Mouse (Mus musculus): Measurements from ENCODE around the gene Dcbld2. TPM values are rescaled to one million over a fixed set of nuclear protein-coding genes. Genes with fewer than 3 reads are reported as not detected.

Gene Dcbld2
- total and polyA plus RNA-seq, 3 experiments, result 1.7 to 16.4 (median 7.0) TPM

GRCm38 (mm10) chr16:58481906-58482270 is 73.6 kb downstream of the Dcbld2 start:
- Histone ChIP-seq H3K9me3 (replicated peaks) (peaks cover 6% of the 10 kb centered on the region; the same call in 1 of the 2 replicates), H3K27me3 (ENCODE audit: insufficient read depth, low read length) (no peaks in the 10 kb centered on the region), H3K4me3 (ENCODE audit: low read depth, low read length) (no peak overlapping the region), H3K36me3 (replicated peaks) (peaks cover 94% of the 10 kb centered on the region), H3K4me1 (ENCODE audit: insufficient read depth, low read depth, low read length) (peaks cover 45% of the 10 kb centered on the region)
- no peak for ATAC-seq (ENCODE audit: extremely low read depth, insufficient number of reproducible peaks, low FRiP score, poor library complexity, severe bottlenecking)
- no peak for TF ChIP-seq GATA1 (IDR thresholded peaks at IDR 0.05; ENCODE audit: borderline replicate concordance, low read length)
- TF ChIP-seq POLR2AphosphoS5 (IDR thresholded peaks at IDR 0.05; ENCODE audit: insufficient replicate concordance, low read depth, low read length), result no peak
- no peak for TF ChIP-seq TAL1 (conservative IDR thresholded peaks at IDR 0.05; ENCODE audit: low read depth, low read length)
- no peak for TF ChIP-seq GATA2 (IDR thresholded peaks at IDR 0.05; ENCODE audit: borderline replicate concordance, low read depth, low read length)
- no peak for TF ChIP-seq CTCF (IDR thresholded peaks at IDR 0.05; ENCODE audit: low read depth, low read length)
- no peak for DNase-seq (ENCODE audit: low spot score)

GRCm38 (mm10) chr16:58482296-58482695 is 74.1 kb downstream of the Dcbld2 start:
- Histone ChIP-seq H3K9me3 (replicated peaks) (peaks cover 6% of the 10 kb centered on the region; the same call in 1 of the 2 replicates), H3K4me1 (ENCODE audit: insufficient read depth, low read depth, low read length) (peaks cover 46% of the 10 kb centered on the region), H3K36me3 (replicated peaks) (peaks cover 95% of the 10 kb centered on the region), H3K27me3 (ENCODE audit: insufficient read depth, low read length) (no peaks in the 10 kb centered on the region), H3K4me3 (ENCODE audit: low read depth, low read length) (no peak overlapping the region)
- TF ChIP-seq GATA2 (IDR thresholded peaks at IDR 0.05; ENCODE audit: borderline replicate concordance, low read depth, low read length), result no peak
- no peak for TF ChIP-seq GATA1 (IDR thresholded peaks at IDR 0.05; ENCODE audit: borderline replicate concordance, low read length)
- no peak for TF ChIP-seq POLR2AphosphoS5 (IDR thresholded peaks at IDR 0.05; ENCODE audit: insufficient replicate concordance, low read depth, low read length)
- no peak for TF ChIP-seq TAL1 (conservative IDR thresholded peaks at IDR 0.05; ENCODE audit: low read depth, low read length)
- no peak for TF ChIP-seq CTCF (IDR thresholded peaks at IDR 0.05; ENCODE audit: low read depth, low read length)
- ATAC-seq (ENCODE audit: extremely low read depth, insufficient number of reproducible peaks, low FRiP score, poor library complexity, severe bottlenecking) (no peak), DNase-seq (ENCODE audit: low spot score) (no peak)

- Histone ChIP-seq H3K4me1 (ENCODE audit: insufficient read depth, low read depth, low read length) (peaks cover 27% of the 10 kb centered on the region), H3K36me3 (replicated peaks) (peaks cover 94% of the 10 kb centered on the region), H3K9me3 (replicated peaks) (no peaks in the 10 kb centered on the region), H3K27me3 (ENCODE audit: insufficient read depth, low read length) (no peaks in the 10 kb centered on the region), H3K4me3 (ENCODE audit: low read depth, low read length) (no peak overlapping the region)
- DNase-seq (ENCODE audit: low spot score) (no peak), ATAC-seq (ENCODE audit: extremely low read depth, insufficient number of reproducible peaks, low FRiP score, poor library complexity, severe bottlenecking) (no peak)
- no peak for TF ChIP-seq GATA1 (IDR thresholded peaks at IDR 0.05; ENCODE audit: borderline replicate concordance, low read length)
- TF ChIP-seq POLR2AphosphoS5 (IDR thresholded peaks at IDR 0.05; ENCODE audit: insufficient replicate concordance, low read depth, low read length), result no peak
- TF ChIP-seq TAL1 (conservative IDR thresholded peaks at IDR 0.05; ENCODE audit: low read depth, low read length), result no peak
- TF ChIP-seq GATA2 (IDR thresholded peaks at IDR 0.05; ENCODE audit: borderline replicate concordance, low read depth, low read length), result no peak
- no peak for TF ChIP-seq CTCF (IDR thresholded peaks at IDR 0.05; ENCODE audit: low read depth, low read length)
These were observed 79.6 kb downstream of the Dcbld2 start for GRCm38 (mm10) chr16:58487861-58488260.

- TF ChIP-seq POLR2AphosphoS5 (IDR thresholded peaks at IDR 0.05; ENCODE audit: insufficient replicate concordance, low read depth, low read length) (no peak), TAL1 (conservative IDR thresholded peaks at IDR 0.05; ENCODE audit: low read depth, low read length) (no peak), GATA2 (IDR thresholded peaks at IDR 0.05; ENCODE audit: borderline replicate concordance, low read depth, low read length) (no peak), CTCF (IDR thresholded peaks at IDR 0.05; ENCODE audit: low read depth, low read length) (no peak), GATA1 (IDR thresholded peaks at IDR 0.05; ENCODE audit: borderline replicate concordance, low read length) (no peak)
- Histone ChIP-seq H3K9me3 (replicated peaks) (no peaks in the 10 kb centered on the region), H3K27me3 (ENCODE audit: insufficient read depth, low read length) (no peaks in the 10 kb centered on the region), H3K36me3 (replicated peaks) (peaks cover 62% of the 10 kb centered on the region), H3K4me3 (ENCODE audit: low read depth, low read length) (no peak overlapping the region), H3K4me1 (ENCODE audit: insufficient read depth, low read depth, low read length) (peaks cover 63% of the 10 kb centered on the region)
- DNase-seq (ENCODE audit: low spot score), result no peak
- no peak for ATAC-seq (ENCODE audit: extremely low read depth, insufficient number of reproducible peaks, low FRiP score, poor library complexity, severe bottlenecking)
These were observed 88.5 kb downstream of the Dcbld2 start for GRCm38 (mm10) chr16:58496791-58497190.

GRCm38 (mm10) chr16:58497886-58498713 is 89.9 kb downstream of the Dcbld2 start:
- peak; percentile 39 for DNase-seq (ENCODE audit: low spot score)
- peaks cover 76% of the 10 kb centered on the region for H3K4me1 ChIP-seq (ENCODE audit: insufficient read depth, low read depth, low read length)
- peak; percentile 81 for ATAC-seq (ENCODE audit: extremely low read depth, insufficient number of reproducible peaks, low FRiP score, poor library complexity, severe bottlenecking)
- peaks cover 56% of the 10 kb centered on the region for H3K36me3 ChIP-seq (replicated peaks)
- no peaks in the 10 kb centered on the region for H3K9me3 ChIP-seq (replicated peaks)
- no peak overlapping the region for H3K4me3 ChIP-seq (ENCODE audit: low read depth, low read length)
- H3K27me3 ChIP-seq (ENCODE audit: insufficient read depth, low read length), result no peaks in the 10 kb centered on the region
- peak; percentile 80; the same call in 1 of the 2 replicates for TF ChIP-seq GATA2 (IDR thresholded peaks at IDR 0.05; ENCODE audit: borderline replicate concordance, low read depth, low read length)
- TF ChIP-seq TAL1 (conservative IDR thresholded peaks at IDR 0.05; ENCODE audit: low read depth, low read length), result peak; percentile 99
- TF ChIP-seq POLR2AphosphoS5 (IDR thresholded peaks at IDR 0.05; ENCODE audit: insufficient replicate concordance, low read depth, low read length), result no peak

- H3K36me3 ChIP-seq (replicated peaks), result peaks cover 59% of the 10 kb centered on the region
- DNase-seq (ENCODE audit: low spot score) (no peak), ATAC-seq (ENCODE audit: extremely low read depth, insufficient number of reproducible peaks, low FRiP score, poor library complexity, severe bottlenecking) (no peak)
- no peak for TF ChIP-seq GATA2 (IDR thresholded peaks at IDR 0.05; ENCODE audit: borderline replicate concordance, low read depth, low read length)
- TF ChIP-seq TAL1 (conservative IDR thresholded peaks at IDR 0.05; ENCODE audit: low read depth, low read length), result no peak
- no peak for TF ChIP-seq POLR2AphosphoS5 (IDR thresholded peaks at IDR 0.05; ENCODE audit: insufficient replicate concordance, low read depth, low read length)
- H3K4me1 ChIP-seq (ENCODE audit: insufficient read depth, low read depth, low read length), result peaks cover 86% of the 10 kb centered on the region
- no peaks in the 10 kb centered on the region for H3K27me3 ChIP-seq (ENCODE audit: insufficient read depth, low read length)
- H3K9me3 ChIP-seq (replicated peaks), result no peaks in the 10 kb centered on the region
- no peak overlapping the region; the same call in 1 of the 2 replicates for H3K4me3 ChIP-seq (ENCODE audit: low read depth, low read length)
These were observed 90.9 kb downstream of the Dcbld2 start for GRCm38 (mm10) chr16:58499172-58499584.

Data from G1E (cell line).